Mouse (Mus musculus) limb, embryonic 15.5 days (tissue): Measurements from ENCODE around the gene Mb. TPM values are rescaled to one million over a fixed set of nuclear protein-coding genes. Genes with fewer than 3 reads are reported as not detected.

Source experiments
- ATAC-seq: fragments of 200-750 bp; cut with Nextera tagmentation; 2 replicates; pipeline ENCODE4 v1.8.0; 2017; ENCODE audit warnings: low read depth, moderate TSS enrichment; ENCODE audit not compliant: insufficient number of reproducible peaks, low FRiP score, low TSS enrichment
- H3K27ac ChIP-seq: fragments of 300-500 bp; sonication (generic); 2 replicates; pipeline ENCODE4 v1.5.1; 2015; ENCODE audit warnings: moderate library complexity, mild to moderate bottlenecking, inconsistent platforms
- H3K27me3 ChIP-seq: fragments of 300-500 bp; sonication (generic); 2 replicates; pipeline ENCODE4 v1.6.1; 2015; ENCODE audit warnings: inconsistent platforms
- H3K36me3 ChIP-seq: fragments of 300-500 bp; sonication (generic); 2 replicates; pipeline ENCODE4 v1.6.1; 2015; ENCODE audit warnings: inconsistent platforms
- H3K4me1 ChIP-seq: fragments of 300-500 bp; sonication (generic); 2 replicates; pipeline ENCODE4 v1.6.1; 2015; ENCODE audit warnings: inconsistent platforms
- H3K4me2 ChIP-seq: fragments of 300-500 bp; sonication (generic); 2 replicates; pipeline ENCODE4 v1.6.1; 2015; ENCODE audit warnings: mild to moderate bottlenecking, inconsistent platforms
- H3K4me3 ChIP-seq: fragments of 300-500 bp; sonication (generic); 2 replicates; pipeline ENCODE4 v1.5.1; 2015; ENCODE audit warnings: mild to moderate bottlenecking, inconsistent platforms
- H3K9ac ChIP-seq: fragments of 300-500 bp; sonication (generic); 2 replicates; pipeline ENCODE4 v1.6.1; 2015; ENCODE audit warnings: inconsistent platforms
- H3K9me3 ChIP-seq: fragments of 300-500 bp; sonication (generic); 2 replicates; pipeline ENCODE4 v1.6.1; 2016; ENCODE audit warnings: inconsistent platforms
- WGBS: fragments of 180-500 bp; shearing (Covaris S2); methylation state at CpG from one replicate; pipeline ENCODE4 v1.1.7; 2015; 5-methylcytosine and 5-hydroxymethylcytosine counted together
- polyA plus RNA-seq: library from polyadenylated mRNA; unstranded; fragments of >200 nt; fragmentation: Nextera tagmentation; extraction: Ambion mirVana; gene quantifications from 2 replicates; pipeline ENCODE4 v1.2.1, GENCODE M21; 2015

The Mb gene
- polyA plus RNA-seq, result 11.6 and 13.7 TPM in 2 replicates

DNA sequence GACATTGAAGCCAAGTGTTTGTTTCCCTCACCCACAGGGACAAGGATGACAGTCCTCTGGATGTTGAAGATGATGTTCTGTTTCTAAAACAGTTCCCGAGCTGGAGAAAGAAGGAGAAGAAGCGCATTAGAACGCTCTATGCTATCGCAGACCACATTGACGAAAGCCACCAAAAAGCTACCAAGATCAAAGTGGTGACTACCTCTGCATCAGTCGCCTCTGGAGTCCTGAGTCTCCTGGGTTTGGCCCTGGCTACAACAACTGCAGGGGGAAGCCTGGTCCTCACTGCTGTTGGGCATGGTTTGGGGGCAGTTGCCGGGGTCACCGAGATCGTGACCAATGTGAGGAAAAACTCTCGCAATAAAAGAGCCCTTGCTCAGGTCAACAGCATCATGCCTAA, at the start of gene Mb:
TSS of gene Mb (minus strand) at position 101 of the 400 bp plus-strand sequence.
- 87% methylated on average over 10 of the region's 10 CpGs for WGBS
- Histone ChIP-seq H3K9ac (no peak within 1 kb of the TSS), H3K27me3 (no peaks in the 10 kb centered on the region), H3K36me3 (no peaks in the 10 kb centered on the region), H3K27ac (no peak within 1 kb of the TSS), H3K4me3 (no peak within 1 kb of the TSS), H3K4me2 (no peak within 1 kb of the TSS), H3K4me1 (peaks cover 5% of the 10 kb centered on the region; the same call in 1 of the 2 replicates), H3K9me3 (no peaks in the 10 kb centered on the region)
- no peak for ATAC-seq

DNA sequence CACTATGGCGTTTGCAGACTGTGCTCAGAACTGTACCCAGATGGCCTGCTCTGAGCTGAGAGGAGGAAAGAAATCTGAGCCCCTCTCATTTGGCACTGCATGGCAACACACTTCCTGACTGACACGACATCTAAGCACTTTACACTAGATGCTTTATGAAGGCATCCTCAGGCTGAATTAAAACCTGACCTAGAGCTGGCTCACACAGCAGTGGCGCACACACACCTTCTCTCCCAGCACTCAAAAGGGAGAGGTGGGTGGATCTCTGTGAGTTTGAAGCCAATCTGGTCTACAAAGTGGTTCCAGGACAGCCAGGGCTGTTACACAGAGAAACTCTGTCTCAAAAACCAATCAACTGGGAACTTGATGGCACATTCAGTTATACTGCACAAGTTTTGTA, 49.3 kb upstream of the Mb start:
- no peak overlapping the region for H3K4me3 ChIP-seq
- H3K4me1 ChIP-seq, result no peaks in the 10 kb centered on the region
- H3K9ac ChIP-seq, result no peak overlapping the region
- ATAC-seq, result no peak
- 48% methylated on average over 3 of the region's 3 CpGs for WGBS
- no peaks in the 10 kb centered on the region for H3K27me3 ChIP-seq
- no peaks in the 10 kb centered on the region for H3K9me3 ChIP-seq
- H3K36me3 ChIP-seq, result peaks cover 58% of the 10 kb centered on the region
- H3K4me2 ChIP-seq, result no peak overlapping the region
- H3K27ac ChIP-seq, result no peak overlapping the region

DNA sequence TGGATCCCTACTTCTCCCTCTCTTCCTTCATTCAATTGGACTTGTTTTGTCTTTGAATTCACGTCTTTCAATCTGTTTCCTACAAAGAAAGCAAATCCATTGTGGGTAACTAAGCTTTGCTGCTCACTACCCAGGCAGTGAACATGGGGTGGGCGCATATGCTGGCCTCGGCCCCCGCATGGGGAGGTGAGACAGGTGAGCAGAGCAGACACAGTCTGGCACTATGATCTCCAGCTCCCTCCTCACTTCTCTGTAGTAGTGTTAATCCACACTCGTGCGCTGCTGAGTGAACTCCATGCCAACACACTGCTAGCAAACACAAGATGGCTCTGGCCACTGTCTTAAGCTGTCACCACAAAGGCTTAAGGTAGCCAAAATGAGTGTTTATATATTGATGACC, 46.9 kb upstream of the Mb start:
- H3K36me3 ChIP-seq, result peaks cover 76% of the 10 kb centered on the region
- 94% methylated on average over 6 of the region's 6 CpGs for WGBS

DNA sequence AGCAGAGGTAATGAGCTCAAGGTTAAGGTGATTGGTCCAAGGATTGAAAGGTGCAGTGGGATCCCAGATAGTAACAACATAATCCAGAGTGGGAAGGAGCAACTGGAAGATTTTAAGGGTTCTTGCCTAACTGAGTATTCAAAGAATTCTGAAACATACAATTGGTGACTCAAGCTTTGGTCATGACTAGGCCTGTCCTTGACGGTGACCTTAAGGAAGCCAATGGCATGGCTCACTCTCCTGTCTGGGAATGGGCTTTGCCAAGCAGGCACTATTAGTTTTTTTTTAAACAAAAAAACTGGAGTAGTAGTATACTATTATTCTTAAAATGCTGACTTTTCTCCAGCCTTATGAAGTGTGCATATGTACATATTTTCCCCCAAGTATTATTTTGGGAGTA, 44.7 kb upstream of the Mb start:
- H3K4me3 ChIP-seq, result no peak overlapping the region
- no peak overlapping the region for H3K4me2 ChIP-seq
- no peak overlapping the region for H3K27ac ChIP-seq
- no peaks in the 10 kb centered on the region for H3K9me3 ChIP-seq
- H3K4me1 ChIP-seq, result peaks cover 8% of the 10 kb centered on the region; the same call in 1 of the 2 replicates
- no peak for ATAC-seq
- no peak overlapping the region for H3K9ac ChIP-seq
- peaks cover 76% of the 10 kb centered on the region for H3K36me3 ChIP-seq
- WGBS, result 90% methylated on average over 1 of the region's 1 CpGs
- no peaks in the 10 kb centered on the region for H3K27me3 ChIP-seq

More for the DNA sequence above, 46.9 kb upstream of the Mb start:
- Histone ChIP-seq H3K4me3 (no peak overlapping the region), H3K4me1 (no peaks in the 10 kb centered on the region), H3K27me3 (no peaks in the 10 kb centered on the region), H3K9me3 (no peaks in the 10 kb centered on the region), H3K27ac (no peak overlapping the region), H3K4me2 (no peak overlapping the region), H3K9ac (no peak overlapping the region)
- no peak for ATAC-seq

DNA sequence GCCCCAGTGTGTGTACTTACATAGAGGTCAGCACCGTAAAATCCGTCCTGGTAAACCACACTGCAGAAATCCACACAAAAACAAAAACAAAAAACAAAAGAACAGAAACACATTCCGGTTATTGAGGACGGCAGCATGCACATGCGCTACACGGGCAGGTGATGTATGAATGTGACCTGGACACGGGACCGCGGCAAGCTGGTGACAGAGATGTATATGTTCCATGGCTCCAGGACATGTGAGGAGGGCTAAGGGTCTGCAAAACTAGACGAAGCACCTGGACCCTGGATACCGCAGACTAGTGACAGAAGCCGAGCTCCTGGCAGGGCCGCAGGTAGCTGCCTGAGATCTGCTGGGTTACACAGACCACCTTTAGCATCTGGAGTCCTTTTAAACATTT, 44.0 kb upstream of the Mb start:
- 94% methylated on average over 13 of the region's 13 CpGs for WGBS
- H3K4me1 ChIP-seq, result peaks cover 8% of the 10 kb centered on the region; the same call in 1 of the 2 replicates
- H3K27ac ChIP-seq, result no peak overlapping the region
- no peak overlapping the region for H3K9ac ChIP-seq
- no peaks in the 10 kb centered on the region for H3K9me3 ChIP-seq
- peaks cover 74% of the 10 kb centered on the region for H3K36me3 ChIP-seq
- no peak for ATAC-seq
- H3K4me3 ChIP-seq, result no peak overlapping the region
- no peak overlapping the region for H3K4me2 ChIP-seq
- H3K27me3 ChIP-seq, result no peaks in the 10 kb centered on the region

DNA sequence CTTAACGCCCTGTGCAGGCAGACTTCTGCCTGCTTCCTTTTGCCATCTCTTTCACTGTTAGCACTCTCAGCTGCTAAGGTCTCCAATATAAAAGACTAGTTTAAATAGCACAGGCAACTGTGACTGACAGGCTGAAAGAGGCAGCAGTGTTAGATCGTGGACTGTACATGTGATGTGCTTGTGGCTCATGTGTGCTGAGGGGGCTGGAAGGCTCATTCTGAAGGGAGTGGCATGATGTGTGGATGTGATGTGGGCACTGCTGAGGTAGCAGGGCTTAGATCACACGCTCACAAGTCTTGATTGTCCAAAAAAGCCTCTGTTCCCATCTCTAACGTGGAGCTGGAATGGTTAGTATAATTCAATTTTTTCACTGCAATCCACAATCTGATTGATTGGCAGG, 40.9 kb upstream of the Mb start:
- WGBS, result 78% methylated on average over 4 of the region's 4 CpGs
- H3K36me3 ChIP-seq, result peaks cover 74% of the 10 kb centered on the region
- H3K9ac ChIP-seq, result no peak overlapping the region
- peaks cover 8% of the 10 kb centered on the region; the same call in 1 of the 2 replicates for H3K4me1 ChIP-seq
- H3K4me2 ChIP-seq, result no peak overlapping the region
- H3K9me3 ChIP-seq, result no peaks in the 10 kb centered on the region
- H3K27ac ChIP-seq, result no peak overlapping the region
- no peaks in the 10 kb centered on the region for H3K27me3 ChIP-seq
- ATAC-seq, result no peak
- no peak overlapping the region for H3K4me3 ChIP-seq

DNA sequence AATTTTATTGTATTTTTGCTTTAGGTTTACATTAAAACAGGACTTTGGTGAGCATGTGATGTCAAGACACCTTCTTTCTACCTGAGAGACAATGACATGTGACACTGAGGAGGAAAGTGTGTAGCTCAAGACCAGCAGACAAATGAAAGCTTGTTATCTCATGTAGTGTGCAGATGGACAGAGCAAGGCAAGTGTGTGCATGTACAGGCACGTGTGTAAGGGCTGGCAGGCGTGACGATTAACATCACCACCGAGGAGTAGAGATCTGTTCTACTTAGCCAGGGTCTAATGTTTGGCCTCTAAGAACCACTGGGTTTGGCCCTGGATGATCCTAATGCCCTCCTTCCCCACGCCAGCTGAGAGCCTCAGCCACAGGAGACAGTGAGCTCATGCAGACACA, 40.1 kb upstream of the Mb start:
- Histone ChIP-seq H3K9me3 (no peaks in the 10 kb centered on the region), H3K4me3 (no peak overlapping the region), H3K27ac (no peak overlapping the region), H3K27me3 (no peaks in the 10 kb centered on the region), H3K4me1 (peaks cover 8% of the 10 kb centered on the region; the same call in 1 of the 2 replicates), H3K9ac (no peak overlapping the region), H3K4me2 (no peak overlapping the region), H3K36me3 (peaks cover 74% of the 10 kb centered on the region)
- ATAC-seq, result no peak
- 76% methylated on average over 5 of the region's 5 CpGs for WGBS

DNA sequence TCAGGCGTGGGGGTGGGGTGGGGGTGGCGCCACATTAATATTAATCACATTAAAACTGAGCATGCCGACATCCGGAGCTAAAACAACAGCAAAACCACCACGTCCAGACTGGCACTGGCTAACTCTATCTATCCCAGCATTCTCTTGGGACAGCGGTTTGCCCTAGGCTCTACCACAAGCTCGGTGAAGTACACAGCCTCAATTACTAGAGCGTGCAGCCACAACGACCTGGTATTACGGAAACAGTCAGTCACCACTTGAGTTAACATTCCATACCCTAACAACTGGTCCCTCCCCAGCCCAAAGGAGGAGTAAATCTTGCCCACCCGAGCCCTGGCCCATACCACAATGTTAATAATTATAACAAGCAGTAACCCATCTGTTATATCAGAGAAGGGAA, 38.8 kb upstream of the Mb start:
- no peak for ATAC-seq
- peaks cover 8% of the 10 kb centered on the region; the same call in 1 of the 2 replicates for H3K4me1 ChIP-seq
- H3K9ac ChIP-seq, result no peak overlapping the region
- no peak overlapping the region for H3K27ac ChIP-seq
- H3K4me2 ChIP-seq, result no peak overlapping the region
- H3K4me3 ChIP-seq, result no peak overlapping the region
- H3K9me3 ChIP-seq, result no peaks in the 10 kb centered on the region
- H3K27me3 ChIP-seq, result no peaks in the 10 kb centered on the region
- peaks cover 77% of the 10 kb centered on the region for H3K36me3 ChIP-seq
- 54% methylated on average over 11 of the region's 11 CpGs for WGBS

DNA sequence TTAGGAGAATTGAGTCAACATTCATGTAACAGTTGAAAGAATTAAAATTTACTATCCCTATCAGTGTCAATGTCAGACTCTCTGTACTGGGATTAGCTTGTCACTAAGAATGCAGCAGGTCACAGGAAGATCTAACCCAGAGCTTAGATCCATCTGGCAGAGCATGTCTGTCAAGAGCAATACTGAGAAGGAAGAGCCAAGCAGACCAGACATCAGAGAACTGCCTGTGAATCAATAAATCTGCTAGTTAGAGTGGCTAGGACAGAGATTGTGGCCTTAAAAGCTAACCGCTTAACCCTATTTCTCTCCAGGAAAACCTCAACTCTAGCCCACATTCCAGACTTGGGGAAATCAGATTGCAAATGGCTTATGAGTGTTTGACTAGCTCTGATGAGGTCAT, 36.0 kb upstream of the Mb start:
- no peaks in the 10 kb centered on the region for H3K9me3 ChIP-seq
- H3K36me3 ChIP-seq, result peaks cover 79% of the 10 kb centered on the region
- H3K4me1 ChIP-seq, result peaks cover 11% of the 10 kb centered on the region
- no peak overlapping the region for H3K4me2 ChIP-seq
- H3K27me3 ChIP-seq, result no peaks in the 10 kb centered on the region
- H3K4me3 ChIP-seq, result no peak overlapping the region
- WGBS, result 90% methylated on average over 1 of the region's 1 CpGs
- no peak overlapping the region for H3K9ac ChIP-seq
- no peak for ATAC-seq
- no peak overlapping the region for H3K27ac ChIP-seq

DNA sequence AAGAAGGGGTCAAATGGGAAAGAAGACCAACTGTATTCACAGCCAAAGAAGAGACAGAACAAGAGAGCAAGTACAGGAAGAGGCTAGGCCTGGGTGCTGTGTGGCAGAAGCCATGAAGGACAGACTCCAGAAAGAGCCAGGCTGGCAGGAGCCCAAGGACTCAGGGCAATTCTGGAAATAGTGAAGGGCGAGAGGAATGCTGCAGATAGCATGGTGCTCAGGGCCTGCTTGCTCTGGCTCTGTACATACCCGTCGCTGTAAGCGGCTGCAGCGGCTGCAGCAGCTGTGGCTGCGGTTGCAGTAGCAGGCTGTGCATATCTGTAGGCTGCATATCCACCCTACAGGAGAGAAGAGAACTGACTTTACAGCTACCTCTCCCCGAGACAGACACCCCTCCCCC, 35.3 kb upstream of the Mb start:
- Histone ChIP-seq H3K4me1 (peaks cover 14% of the 10 kb centered on the region), H3K36me3 (peaks cover 78% of the 10 kb centered on the region), H3K4me2 (no peak overlapping the region), H3K9ac (no peak overlapping the region), H3K27ac (no peak overlapping the region), H3K27me3 (no peaks in the 10 kb centered on the region), H3K4me3 (no peak overlapping the region), H3K9me3 (no peaks in the 10 kb centered on the region)
- WGBS, result 87% methylated on average over 7 of the region's 7 CpGs
- ATAC-seq, result no peak

DNA sequence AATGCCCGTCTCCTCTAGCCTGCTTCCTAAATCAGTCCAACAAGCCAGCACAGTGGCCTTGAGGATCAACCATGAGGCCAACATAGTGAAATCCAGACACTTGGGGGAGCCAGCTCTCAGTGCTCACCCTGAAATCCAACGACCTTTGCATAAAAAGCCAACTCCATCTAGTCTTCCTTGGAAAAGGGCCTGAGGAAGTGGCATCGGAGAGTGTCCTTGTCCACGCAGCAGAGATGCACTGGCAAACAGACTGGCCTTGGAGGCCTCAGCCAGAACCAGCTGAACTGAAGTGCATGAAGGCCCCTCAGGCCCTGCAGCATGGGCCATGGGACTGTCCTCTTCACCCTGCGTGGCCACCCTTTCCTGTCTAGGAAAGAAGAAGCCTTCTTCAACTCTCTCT, 31.0 kb upstream of the Mb start:
- Histone ChIP-seq H3K4me3 (no peak overlapping the region), H3K27me3 (no peaks in the 10 kb centered on the region), H3K9ac (no peak overlapping the region), H3K36me3 (peaks cover 74% of the 10 kb centered on the region), H3K4me1 (peaks cover 24% of the 10 kb centered on the region), H3K27ac (peak overlapping the region; percentile 55), H3K9me3 (no peaks in the 10 kb centered on the region), H3K4me2 (no peak overlapping the region)
- WGBS, result 75% methylated on average over 5 of the region's 5 CpGs
- ATAC-seq, result no peak

DNA sequence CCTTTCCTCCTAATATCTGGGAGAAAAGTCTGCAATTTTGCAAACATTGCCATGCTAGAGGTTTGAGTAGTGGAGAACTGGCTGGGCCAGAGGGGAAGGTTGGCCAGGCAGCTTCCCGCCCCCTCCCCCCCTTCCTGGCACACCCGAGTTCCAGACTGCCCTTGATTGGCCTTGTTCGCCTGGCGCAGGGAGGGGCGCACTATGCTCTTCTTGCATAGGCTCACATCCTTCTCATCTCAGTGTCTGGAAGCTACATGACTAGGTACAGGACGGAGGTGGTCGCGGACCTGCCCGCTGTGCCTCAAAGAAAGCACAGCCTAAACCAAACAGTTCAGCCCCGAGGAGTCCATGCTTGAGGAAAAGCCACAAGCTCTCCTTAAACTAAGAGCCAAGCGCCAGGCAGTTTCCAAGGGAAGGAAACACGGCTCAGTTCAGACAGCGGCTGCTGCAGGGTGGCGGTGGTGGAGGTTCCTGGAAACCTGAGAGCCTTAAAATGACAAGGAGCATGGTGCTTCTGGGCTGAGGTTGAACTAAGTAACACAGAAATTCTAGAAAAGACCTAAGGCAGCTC, 30.3 kb upstream of the Mb start:
- Histone ChIP-seq H3K27ac (peak overlapping the region; percentile 55), H3K4me1 (peaks cover 24% of the 10 kb centered on the region), H3K9ac (no peak overlapping the region), H3K36me3 (peaks cover 77% of the 10 kb centered on the region), H3K4me2 (no peak overlapping the region), H3K9me3 (no peaks in the 10 kb centered on the region), H3K4me3 (no peak overlapping the region), H3K27me3 (no peaks in the 10 kb centered on the region)
- WGBS, result 74% methylated on average over 14 of the region's 14 CpGs
- 0 out of 2 replicates have a peak, but pooled peaks have one; percentile 46 for ATAC-seq

DNA sequence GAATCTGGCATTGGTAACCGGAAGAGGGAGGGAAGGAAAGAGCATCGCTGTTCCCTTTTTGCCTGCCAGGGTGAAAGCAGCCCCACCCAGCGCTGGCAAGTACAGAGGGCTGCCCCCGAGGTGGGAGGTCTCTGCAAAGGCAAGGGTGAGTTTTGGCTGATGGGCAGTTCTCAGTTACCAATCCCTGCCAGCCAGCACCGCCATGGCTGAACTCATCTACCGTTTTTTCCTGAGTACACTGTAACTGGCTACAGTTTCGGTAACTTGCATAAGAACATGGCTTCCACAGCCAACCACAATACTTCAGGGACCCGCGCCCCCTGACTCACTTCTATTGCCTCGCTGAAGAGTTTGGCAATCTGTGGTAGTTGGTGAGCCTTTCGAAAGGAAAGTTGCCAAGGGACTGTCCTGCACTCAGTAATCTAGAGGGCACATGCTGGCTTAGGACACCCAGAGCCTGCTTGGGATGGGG, 29.5 kb upstream of the Mb start:
- Histone ChIP-seq H3K27ac (peak overlapping the region; percentile 44), H3K9me3 (no peaks in the 10 kb centered on the region), H3K36me3 (peaks cover 74% of the 10 kb centered on the region), H3K4me3 (no peak overlapping the region), H3K4me1 (peaks cover 24% of the 10 kb centered on the region), H3K27me3 (no peaks in the 10 kb centered on the region), H3K9ac (no peak overlapping the region), H3K4me2 (no peak overlapping the region)
- 70% methylated on average over 11 of the region's 11 CpGs for WGBS
- ATAC-seq, result no peak
